ENCODE assay signal across 7 mouse cellular contexts in the genomic region with DNA sequence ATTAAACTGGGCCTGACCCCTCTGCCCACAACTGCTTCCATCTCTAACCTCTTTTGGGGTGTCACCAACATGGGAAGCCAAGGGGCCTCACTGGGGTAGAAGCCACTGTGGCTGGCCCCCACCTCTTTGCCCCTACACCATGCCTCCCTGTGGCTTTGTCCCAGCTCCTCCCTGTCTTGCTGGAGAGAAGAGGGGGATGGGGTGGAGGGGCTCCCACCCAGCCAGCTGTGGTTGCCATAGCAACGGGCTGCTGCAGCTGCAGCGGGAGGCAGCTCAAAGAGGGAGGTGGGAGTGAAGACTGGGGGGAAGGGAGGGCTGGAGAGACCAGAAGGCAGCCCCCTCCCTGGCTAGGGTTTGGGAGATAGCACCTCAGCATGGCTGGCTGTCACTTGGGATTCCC. TPM values are rescaled to one million over a fixed set of nuclear protein-coding genes. Genes with fewer than 3 reads are reported as not detected.
DNase-seq lines count a peak whose midpoint lies in the region; ATAC-seq lines count a peak whose summit lies in the region.

No protein-coding gene starts in this region.

- peak overlapping the region; percentile 93 for H3K27ac ChIP-seq in hindbrain, embryonic 10.5 days
- H3K27ac ChIP-seq in midbrain, embryonic 11.5 days (ENCODE audit: low read depth, low read length), result peak overlapping the region; percentile 97

- intact Hi-C loops in left cerebral cortex, postnatal 14 days (cut with DNase I), result loop anchor here (5.0 kb wide), 1 partner anchor 45 kb away; no protein-coding TSS in a partner anchor
- intact Hi-C loops in left cerebral cortex, postnatal 4 days (cut with DNase I), result no loop called here

- H3K27me3 ChIP-seq in hindbrain, embryonic 10.5 days (ENCODE audit: insufficient read depth, poor library complexity, severe bottlenecking), result peaks cover 4% of the 10 kb centered on the region; the same call in 1 of the 2 replicates
- no peaks in the 10 kb centered on the region for H3K27me3 ChIP-seq in midbrain, embryonic 11.5 days (ENCODE audit: control insufficient read depth, insufficient read depth, low read length)

- peak overlapping the region; percentile 43 for H3K4me2 ChIP-seq in midbrain, embryonic 11.5 days

- peak; percentile 72 to 90 for DNase-seq in left cerebral cortex, postnatal 14 days (ENCODE audit: low spot score in 2 of 2)
- DNase-seq in left cerebral cortex, postnatal 4 days, result no peak
- DNase-seq in embryo, embryonic 9.5 days (ENCODE audit: extremely low spot score), result peak; percentile 90
- DNase-seq in hindbrain, embryonic 10.5 days (ENCODE audit: low spot score), result peak; percentile 90
- peak; percentile 97 for DNase-seq in midbrain, embryonic 11.5 days (ENCODE audit: low spot score, missing footprints)
- peak; percentile 86 for DNase-seq in thymus, postnatal 14 days
- DNase-seq in spleen, postnatal 14 days (ENCODE audit: low spot score in 2 of 2), result no peak

- H3K4me3 ChIP-seq in hindbrain, embryonic 10.5 days, result peak overlapping the region; percentile 44
- peak overlapping the region; percentile 9; the same call in 1 of the 2 replicates for H3K4me3 ChIP-seq in midbrain, embryonic 11.5 days (ENCODE audit: low read depth, low read length)

- H3K36me3 ChIP-seq in hindbrain, embryonic 10.5 days, result peaks cover 41% of the 10 kb centered on the region
- H3K36me3 ChIP-seq in midbrain, embryonic 11.5 days (ENCODE audit: control insufficient read depth, insufficient read depth, low read length), result no peaks in the 10 kb centered on the region

- WGBS in hindbrain, embryonic 10.5 days, result 0% methylated on average over 2 of the region's 2 CpGs
- 0% methylated on average over 2 of the region's 2 CpGs for WGBS in midbrain, embryonic 11.5 days

- peak overlapping the region; percentile 69 for H3K9ac ChIP-seq in midbrain, embryonic 11.5 days (ENCODE audit: low read length)

- ATAC-seq in midbrain, embryonic 11.5 days (ENCODE audit: low FRiP score), result peak; percentile 79

- peaks cover 95% of the 10 kb centered on the region for H3K4me1 ChIP-seq in hindbrain, embryonic 10.5 days (replicated peaks)
- H3K4me1 ChIP-seq in midbrain, embryonic 11.5 days (ENCODE audit: control insufficient read depth, insufficient read depth, low read length), result peaks cover 78% of the 10 kb centered on the region

- no peaks in the 10 kb centered on the region for H3K9me3 ChIP-seq in hindbrain, embryonic 10.5 days
- H3K9me3 ChIP-seq in midbrain, embryonic 11.5 days (ENCODE audit: control insufficient read depth, low read length), result no peaks in the 10 kb centered on the region

RNA-seq across cellular contexts. Expression of gene Dpf1, which starts 13.8 kb away (rescaled TPM):
- 100 to 1,000 TPM in 1 of 2 experiments, 10 to 100 TPM in 1; 97.6 to 105 TPM for total RNA-seq in left cerebral cortex, postnatal 14 days (2021)
- total RNA-seq in left cerebral cortex, postnatal 4 days (2021), result 100 to 1,000 TPM; 222 to 228 TPM
- 28.3 and 60.6 TPM in 2 replicates for polyA plus RNA-seq in hindbrain, embryonic 10.5 days (2016; fragmentation: Nextera tagmentation; extraction: Ambion mirVana)
- polyA plus RNA-seq in midbrain, embryonic 11.5 days (2014; fragmentation: Nextera tagmentation; extraction: Ambion mirVana), result 59.9 and 62.9 TPM in 2 replicates

RNA-seq across cellular contexts. Expression of gene Ppp1r14a, which starts 28.4 kb away (rescaled TPM):
- 1 to 10 TPM; 6.6 to 8.0 TPM for total RNA-seq in left cerebral cortex, postnatal 14 days (2021)
- 1 to 10 TPM; 1.5 to 1.9 TPM for total RNA-seq in left cerebral cortex, postnatal 4 days (2021)
- polyA plus RNA-seq in hindbrain, embryonic 10.5 days (2016; fragmentation: Nextera tagmentation; extraction: Ambion mirVana), result 35.5 and 55.7 TPM in 2 replicates
- 21.6 and 21.8 TPM in 2 replicates for polyA plus RNA-seq in midbrain, embryonic 11.5 days (2014; fragmentation: Nextera tagmentation; extraction: Ambion mirVana)

RNA-seq across cellular contexts. Expression of gene Spint2, which starts 35.8 kb away (rescaled TPM):
- 10 to 100 TPM; 11.5 to 19.4 TPM for total RNA-seq in left cerebral cortex, postnatal 14 days (2021)
- total RNA-seq in left cerebral cortex, postnatal 4 days (2021), result 10 to 100 TPM; 23.8 to 34.4 TPM
- 43.7 and 65.7 TPM in 2 replicates for polyA plus RNA-seq in hindbrain, embryonic 10.5 days (2016; fragmentation: Nextera tagmentation; extraction: Ambion mirVana)
- 16.5 and 18.3 TPM in 2 replicates for polyA plus RNA-seq in midbrain, embryonic 11.5 days (2014; fragmentation: Nextera tagmentation; extraction: Ambion mirVana)

Comparison
In these comparisons a context has a peak if more than half of its experiments do, and no peak if none do; other contexts are left out.
1. DNase-seq: peak in left cerebral cortex, postnatal 14 days (2 of 2), embryo, embryonic 9.5 days (single experiment), hindbrain, embryonic 10.5 days (single experiment), midbrain, embryonic 11.5 days (single experiment) and thymus, postnatal 14 days (single experiment); none in left cerebral cortex, postnatal 4 days (single experiment) and spleen, postnatal 14 days (0 of 2).